Mouse (Mus musculus): ENCODE measurements around the gene Col15a1.

Col15a1 gene

GRCm38 (mm10) chr4:47303340-47303998 lies 95.5 kb downstream of the Col15a1 start:
- no peak for DNase-seq (ENCODE audit: low read depth, low spot score)

- DNase-seq (ENCODE audit: low read depth, low spot score), result no peak
Measured at GRCm38 (mm10) chr4:47309886-47310625, 102.1 kb downstream of the Col15a1 start.

GRCm38 (mm10) chr4:47310812-47311211 lies 102.9 kb downstream of the Col15a1 start:
- DNase-seq (ENCODE audit: low read depth, low spot score), result peak; percentile 5

GRCm38 (mm10) chr4:47311467-47311866 lies 103.5 kb downstream of the Col15a1 start:
- DNase-seq (ENCODE audit: low read depth, low spot score), result no peak

GRCm38 (mm10) chr4:47311929-47312328 lies 104.0 kb downstream of the Col15a1 start:
- no peak for DNase-seq (ENCODE audit: low read depth, low spot score)

- DNase-seq (ENCODE audit: low read depth, low spot score), result no peak
Measured at GRCm38 (mm10) chr4:47312676-47313075, 104.7 kb downstream of the Col15a1 start.

- no peak for DNase-seq (ENCODE audit: low read depth, low spot score)
Measured at GRCm38 (mm10) chr4:47313710-47314410, 105.9 kb downstream of the Col15a1 start.

GRCm38 (mm10) chr4:47315458-47315857 lies 107.5 kb downstream of the Col15a1 start:
- no peak for DNase-seq (ENCODE audit: low read depth, low spot score)

GRCm38 (mm10) chr4:47316432-47316831 lies 108.5 kb downstream of the Col15a1 start:
- no peak for DNase-seq (ENCODE audit: low read depth, low spot score)

- no peak for DNase-seq (ENCODE audit: low read depth, low spot score)
Measured at GRCm38 (mm10) chr4:47319561-47320321, 111.8 kb downstream of the Col15a1 start.

GRCm38 (mm10) chr4:47322315-47322714 lies 114.4 kb downstream of the Col15a1 start:
- DNase-seq (ENCODE audit: low read depth, low spot score), result no peak

GRCm38 (mm10) chr4:47324206-47324605 lies 116.2 kb downstream of the Col15a1 start:
- DNase-seq (ENCODE audit: low read depth, low spot score), result no peak

GRCm38 (mm10) chr4:47327782-47328181 lies 119.8 kb downstream of the Col15a1 start:
- DNase-seq (ENCODE audit: low read depth, low spot score), result no peak

GRCm38 (mm10) chr4:47329285-47329684 lies 121.3 kb downstream of the Col15a1 start:
- DNase-seq (ENCODE audit: low read depth, low spot score), result no peak

- no peak for DNase-seq (ENCODE audit: low read depth, low spot score)
Measured at GRCm38 (mm10) chr4:47330378-47331052, 122.6 kb downstream of the Col15a1 start.

GRCm38 (mm10) chr4:47332812-47333343 lies 124.9 kb downstream of the Col15a1 start:
- DNase-seq (ENCODE audit: low read depth, low spot score), result no peak

- DNase-seq (ENCODE audit: low read depth, low spot score), result no peak
Measured at GRCm38 (mm10) chr4:47333541-47333940, 125.6 kb downstream of the Col15a1 start.

- no peak for DNase-seq (ENCODE audit: low read depth, low spot score)
Measured at GRCm38 (mm10) chr4:47336941-47337600, 129.1 kb downstream of the Col15a1 start.

- DNase-seq (ENCODE audit: low read depth, low spot score), result no peak
Measured at GRCm38 (mm10) chr4:47342632-47343031, 134.7 kb downstream of the Col15a1 start.

- no peak for DNase-seq (ENCODE audit: low read depth, low spot score)
Measured at GRCm38 (mm10) chr4:47347022-47347421, 139.1 kb downstream of the Col15a1 start.

Measured in ZHBTc4 (cell line).